Mouse (Mus musculus) large intestine, adult 2 months (tissue): ENCODE measurements around the gene Slc34a2. TPM values are rescaled to one million over a fixed set of nuclear protein-coding genes. Genes with fewer than 3 reads are reported as not detected.
A peak's percentile ranks its signal among the peaks of the same experiment; 100 is the strongest.

Experiments used
- DNase-seq: peaks from one replicate; pipeline ENCODE4 v3.0.0-alpha.2; 2012; ENCODE audit warnings: low read depth, low spot score
- WGBS: fragments of 180-500 bp; shearing (Covaris S2); methylation state at CpG from one replicate; pipeline ENCODE4 v1.1.7; 2018; 5-methylcytosine and 5-hydroxymethylcytosine counted together
- polyA plus RNA-seq: library from polyadenylated mRNA; depleted of rRNA; stranded (reverse); fragments of >200 nt; gene quantifications from 2 replicates; pipeline ENCODE4 v1.2.3, GENCODE M21; 2012

Gene Slc34a2
- polyA plus RNA-seq, 1 experiment: 240 TPM

DNA sequence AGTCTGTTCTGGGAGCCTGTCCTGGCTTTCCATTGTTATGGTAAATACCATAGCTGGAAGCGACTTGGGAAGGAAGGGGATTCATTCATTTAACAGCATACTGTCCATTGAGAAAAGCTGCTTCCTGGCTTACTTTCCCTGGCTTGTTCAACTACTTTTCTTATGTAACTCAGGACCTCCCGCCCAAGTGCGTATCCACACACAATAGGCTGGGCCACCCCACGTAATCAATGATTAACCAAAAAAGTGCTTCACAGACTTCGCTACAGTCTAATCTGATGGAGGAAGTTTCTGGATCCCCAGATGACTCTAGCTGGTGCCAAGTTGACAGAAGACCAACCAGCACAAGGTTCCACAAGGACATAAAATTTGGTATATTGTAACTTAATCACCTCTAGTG is 14.0 kb upstream of the Slc34a2 start:
- 43% methylated on average over 5 of the region's 5 CpGs for WGBS
- no peak for DNase-seq

DNA sequence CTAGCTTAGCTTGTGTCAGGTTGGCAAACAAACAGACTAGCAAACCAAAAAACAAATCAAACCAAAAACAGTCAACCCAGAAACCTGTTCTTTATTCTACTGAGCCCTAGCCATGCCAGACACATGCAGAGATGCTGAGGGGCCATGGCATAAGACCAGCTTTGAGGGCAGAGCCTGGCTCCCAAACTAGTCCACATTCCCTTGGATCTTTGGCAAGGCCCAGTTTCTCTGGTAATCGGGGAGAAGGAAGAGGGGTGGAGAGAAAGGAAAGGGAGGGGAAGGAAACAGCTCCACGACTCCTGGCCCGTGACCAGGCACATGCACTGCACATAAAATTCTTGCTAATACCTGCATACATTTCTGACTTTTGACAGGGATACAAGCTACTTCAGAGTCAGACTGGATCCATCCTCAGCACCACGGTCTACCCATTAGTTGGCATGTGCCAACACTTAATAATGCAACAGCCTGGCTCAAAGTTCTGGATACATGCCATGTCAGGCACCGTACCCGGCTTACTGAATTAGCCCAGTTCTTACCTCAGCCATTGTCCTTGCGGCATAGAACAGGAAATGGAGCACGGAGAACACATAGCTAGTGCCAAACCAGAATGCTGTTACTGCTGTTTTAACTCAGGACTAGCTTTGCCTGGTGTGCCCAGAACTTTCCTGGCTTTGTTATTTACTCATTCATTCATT is 12.5 kb upstream of the Slc34a2 start:
- no peak for DNase-seq
- WGBS: 51% methylated on average over 8 of the region's 8 CpGs

DNA sequence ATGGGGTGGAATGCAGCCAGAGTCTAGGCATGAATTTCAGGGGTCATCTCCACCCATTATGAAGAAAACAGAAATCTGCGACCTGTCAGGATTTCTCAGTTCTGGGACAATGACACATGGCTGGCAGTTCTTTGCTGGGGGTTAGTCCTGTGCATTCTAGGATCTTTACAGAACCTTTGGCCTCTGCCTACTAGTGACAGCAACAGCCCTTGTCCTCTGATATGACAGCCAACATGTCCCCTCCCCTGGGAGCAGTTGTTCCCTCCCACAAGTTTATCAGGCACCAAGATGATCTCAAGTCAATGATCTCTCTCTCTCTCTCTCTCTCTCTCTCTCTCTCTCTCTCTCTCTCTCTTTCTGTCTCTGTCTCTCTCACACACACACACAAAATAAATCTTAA is 6.5 kb upstream of the Slc34a2 start:
- no peak for DNase-seq
- 83% methylated on average over 1 of the region's 1 CpGs for WGBS

GRCm38 (mm10) chr5:53042034-53042748 is 4.3 kb downstream of the Slc34a2 start:
- 21% methylated on average over 5 of the region's 5 CpGs for WGBS
- DNase-seq: no peak

- DNase-seq: no peak
- 35% methylated on average over 8 of the region's 8 CpGs for WGBS
These were observed 5.0 kb downstream of the Slc34a2 start for GRCm38 (mm10) chr5:53042771-53043371.

- WGBS: 8% methylated on average over 1 of the region's 1 CpGs
These were observed 5.8 kb downstream of the Slc34a2 start for GRCm38 (mm10) chr5:53043716-53044115.

DNA sequence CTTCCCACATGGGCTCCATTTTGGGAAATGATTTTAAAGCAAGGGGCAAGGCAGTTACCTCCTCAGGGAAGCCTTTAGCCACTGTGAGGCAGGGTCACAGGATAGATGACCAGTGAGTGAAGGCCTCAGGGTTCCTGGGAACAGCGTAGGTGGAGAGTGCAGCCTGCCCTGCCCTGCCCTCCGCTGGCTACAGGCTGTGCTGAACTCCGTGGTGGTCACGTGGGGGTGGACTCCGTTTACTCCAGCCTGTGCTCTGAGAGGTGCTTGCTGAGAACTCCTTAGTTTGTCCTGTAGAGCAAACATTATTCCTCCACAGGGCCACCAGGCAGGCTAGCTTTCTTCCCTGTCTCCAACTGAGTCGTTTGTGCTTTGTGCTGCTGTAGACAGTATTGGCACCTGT is 10.1 kb downstream of the Slc34a2 start:
- no peak for DNase-seq
- WGBS: 56% methylated on average over 6 of the region's 6 CpGs

More at GRCm38 (mm10) chr5:53043716-53044115, 5.8 kb downstream of the Slc34a2 start:
- no peak for DNase-seq

DNA sequence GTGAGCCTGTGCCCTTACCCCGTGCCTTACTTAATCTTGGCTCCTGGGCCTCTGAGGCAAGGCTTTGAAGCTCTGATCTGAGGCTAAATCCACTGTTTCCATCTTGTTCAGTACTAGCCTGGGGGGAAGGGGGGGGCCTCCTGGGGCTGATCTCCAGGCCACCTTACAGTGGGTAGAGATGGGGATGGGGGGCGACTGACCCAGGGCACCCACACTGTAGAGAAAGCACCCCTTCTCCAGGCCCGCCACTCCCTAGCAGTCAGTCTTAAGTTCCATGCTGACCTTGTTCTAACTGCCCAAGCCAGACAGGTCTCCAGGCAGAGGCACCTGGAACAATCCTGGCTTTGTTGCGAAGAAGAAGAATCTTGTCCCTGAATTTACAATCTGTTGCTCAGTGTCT is 10.7 kb downstream of the Slc34a2 start:
- DNase-seq: no peak
- 54% methylated on average over 4 of the region's 4 CpGs for WGBS

- no peak for DNase-seq
- 2% methylated on average over 39 of the region's 39 CpGs for WGBS
These were observed 11.2 kb downstream of the Slc34a2 start for GRCm38 (mm10) chr5:53049046-53049445.

DNA sequence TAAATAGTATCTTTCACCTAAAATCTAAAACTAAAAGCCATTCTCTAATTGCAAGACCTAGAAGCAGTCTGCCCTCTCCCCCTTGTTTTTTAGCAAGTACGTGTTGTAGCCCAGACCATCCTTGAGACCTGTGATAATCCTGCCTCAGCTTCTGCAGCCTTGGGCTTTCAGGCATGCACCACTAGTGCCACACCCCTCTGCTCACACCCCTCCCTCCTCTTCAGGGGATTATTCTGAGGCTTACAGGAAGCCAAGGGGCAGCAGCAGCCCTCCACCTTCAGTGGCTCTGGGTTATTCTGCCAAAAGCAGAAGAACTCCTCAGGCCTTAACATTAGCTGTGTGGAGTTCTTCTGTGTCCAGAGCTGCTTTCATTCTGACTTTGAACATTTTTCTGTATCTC is 13.1 kb downstream of the Slc34a2 start:
- no peak for DNase-seq
- 86% methylated on average over 1 of the region's 1 CpGs for WGBS

DNA sequence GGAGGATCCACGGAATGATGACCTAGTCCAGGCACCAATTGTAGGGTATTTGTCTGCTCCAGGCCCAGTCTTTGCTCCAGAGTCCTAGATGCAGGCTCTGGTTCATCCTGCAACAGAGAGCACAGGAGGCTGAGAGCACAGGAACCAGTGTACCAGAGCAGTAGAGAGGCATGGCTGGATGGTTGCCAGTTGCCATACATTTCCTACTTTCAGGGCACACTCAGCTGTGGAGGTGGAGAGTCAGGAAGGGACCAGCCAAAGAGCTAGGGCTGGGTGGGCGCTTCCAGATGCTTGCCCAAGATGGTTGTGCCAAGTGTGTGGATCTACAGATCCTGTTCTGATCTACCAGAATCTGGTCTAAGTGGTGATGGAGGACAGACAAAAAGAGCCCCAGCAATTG is 15.4 kb downstream of the Slc34a2 start:
- WGBS: 81% methylated on average over 2 of the region's 2 CpGs
- DNase-seq: no peak

DNA sequence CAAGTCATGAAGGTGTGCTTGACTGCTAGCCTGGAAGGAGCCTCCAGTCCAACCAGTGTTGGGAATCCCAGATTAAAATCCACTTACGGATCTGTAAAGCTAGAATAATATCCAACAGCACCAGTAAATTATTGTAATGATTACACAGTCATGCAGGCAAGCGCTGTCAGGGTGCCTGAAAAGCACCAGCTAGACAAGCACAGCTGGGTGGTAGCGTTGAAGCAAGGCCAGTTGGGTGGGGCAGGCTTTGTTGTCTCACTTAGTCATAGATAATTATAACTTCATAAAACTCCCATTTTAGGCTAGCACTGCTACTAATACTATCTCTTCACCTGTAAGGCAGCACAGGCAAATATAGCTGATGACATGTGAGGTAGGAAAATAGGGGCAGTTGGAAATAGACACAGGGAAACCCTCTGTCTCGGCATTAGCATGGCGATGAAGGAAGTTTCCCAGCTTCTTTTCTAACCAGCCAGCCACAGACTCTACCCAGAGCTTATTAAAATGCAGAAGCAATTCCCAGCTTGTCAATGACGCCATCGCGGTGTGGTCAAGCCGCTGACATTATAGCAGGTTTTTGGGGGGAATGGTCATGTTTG is 23.8 kb downstream of the Slc34a2 start:
- 57% methylated on average over 9 of the region's 9 CpGs for WGBS
- no peak for DNase-seq

GRCm38 (mm10) chr5:53074553-53074952 is 36.7 kb downstream of the Slc34a2 start:
- DNase-seq: peak; percentile 57
- 22% methylated on average over 6 of the region's 6 CpGs for WGBS

DNA sequence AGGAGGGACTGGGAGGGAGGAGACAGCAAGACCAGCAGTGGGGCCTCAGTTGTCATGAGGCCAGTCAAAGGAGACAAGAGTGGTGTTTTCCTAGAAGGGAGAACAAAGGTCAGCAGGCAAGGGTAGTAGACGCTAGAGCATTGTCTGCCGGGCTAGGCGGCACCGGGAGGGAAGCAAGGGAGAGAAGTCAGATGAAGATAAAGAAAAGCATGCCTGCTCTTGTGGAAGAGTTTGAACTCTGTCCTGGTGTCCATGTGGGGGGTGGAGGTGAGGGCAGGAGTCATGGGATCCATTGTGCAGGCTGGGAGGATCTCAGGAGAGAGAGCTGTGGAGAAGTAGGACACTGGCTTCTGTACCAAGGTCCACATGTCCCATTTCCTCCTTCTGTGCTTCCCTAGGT is 40.6 kb downstream of the Slc34a2 start:
- no peak for DNase-seq
- 30% methylated on average over 4 of the region's 4 CpGs for WGBS

GRCm38 (mm10) chr5:53087452-53087851 is 49.6 kb downstream of the Slc34a2 start:
- WGBS: 85% methylated on average over 7 of the region's 7 CpGs
- no peak for DNase-seq

GRCm38 (mm10) chr5:53091331-53091730 is 53.5 kb downstream of the Slc34a2 start:
- 79% methylated on average over 3 of the region's 3 CpGs for WGBS
- DNase-seq: no peak

DNA sequence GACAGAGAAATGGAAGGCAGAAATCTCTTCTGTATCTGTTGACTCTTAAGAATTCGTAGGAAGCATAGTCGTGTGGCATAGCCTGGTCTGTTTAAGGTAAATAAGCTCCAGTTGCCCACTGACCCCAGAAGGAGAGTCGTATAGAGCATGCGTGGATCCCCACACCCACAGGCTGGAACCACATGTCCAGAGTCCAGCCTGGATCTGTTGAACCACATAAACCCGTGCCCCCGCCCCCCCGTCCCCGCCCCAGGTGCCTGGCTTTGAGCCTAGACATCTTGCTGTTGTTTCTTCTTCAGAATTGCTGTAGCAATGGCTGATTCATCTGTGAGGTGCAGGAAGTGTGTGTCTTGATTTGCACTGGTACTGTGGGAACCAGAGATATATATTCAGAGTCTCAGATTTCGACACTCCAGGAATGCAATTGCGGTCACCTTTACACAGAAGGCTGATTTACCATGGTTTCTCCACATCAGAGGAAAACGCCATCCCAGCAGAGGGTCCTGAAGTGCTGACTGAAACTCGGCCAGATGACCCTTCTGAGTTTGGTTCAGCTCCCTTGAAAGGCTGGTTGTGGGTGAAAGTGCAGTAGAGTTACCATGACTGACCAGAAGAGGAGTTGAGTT is 64.1 kb downstream of the Slc34a2 start:
- no peak for DNase-seq

DNA sequence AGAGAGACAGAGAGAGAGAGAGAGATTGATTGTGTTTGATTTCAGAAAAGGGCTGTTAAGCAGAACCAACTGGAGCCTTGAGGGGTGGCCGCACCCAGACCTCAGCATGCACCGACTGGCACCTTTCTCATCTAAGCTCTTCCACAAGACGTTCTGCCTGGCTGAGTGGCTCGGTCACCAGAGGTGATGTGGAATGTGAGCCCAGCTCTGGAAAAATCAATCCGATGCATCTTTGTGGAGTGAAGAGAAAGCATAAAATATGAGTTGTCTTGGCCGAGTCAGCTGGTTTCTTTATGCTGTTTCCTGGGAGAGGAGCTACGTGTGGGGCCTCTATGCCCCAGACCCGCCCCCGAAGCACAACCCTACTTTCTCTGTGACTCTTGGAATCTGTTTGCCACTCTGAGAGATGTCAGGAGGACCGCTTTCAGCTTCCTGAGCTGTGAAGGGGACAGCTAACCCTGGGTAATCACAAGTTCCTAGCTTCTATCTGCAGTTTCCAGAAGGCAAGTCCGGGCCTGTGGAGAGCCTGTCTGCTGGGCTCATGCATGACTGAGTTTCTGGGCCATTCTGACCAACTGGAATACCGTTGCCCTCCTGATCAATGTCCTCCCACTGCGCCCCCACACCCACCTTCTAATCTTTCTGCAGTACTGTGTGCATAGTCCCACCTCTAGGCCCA is 66.4 kb downstream of the Slc34a2 start:
- 63% methylated on average over 13 of the region's 13 CpGs for WGBS

More for the DNA sequence above, 64.1 kb downstream of the Slc34a2 start:
- 28% methylated on average over 12 of the region's 12 CpGs for WGBS

DNA sequence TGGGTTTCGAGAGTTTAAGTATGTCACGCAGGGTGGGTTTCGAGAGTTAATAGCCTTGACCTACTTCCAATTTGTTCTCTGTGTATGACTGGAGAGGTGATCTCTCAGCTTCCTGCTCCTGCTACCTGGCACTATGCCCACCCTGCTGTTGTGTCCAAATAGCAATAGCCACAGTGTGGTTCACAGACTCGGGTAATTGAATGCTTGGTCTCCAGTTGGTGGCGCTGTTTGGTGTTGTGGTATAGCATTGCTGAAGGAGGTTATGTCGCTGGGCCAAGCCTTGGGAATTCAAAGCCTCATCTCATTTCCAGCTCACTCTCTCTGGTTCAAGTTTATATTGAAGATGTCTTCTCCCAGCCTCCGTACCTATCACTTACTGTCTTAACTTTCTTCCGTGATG is 67.8 kb downstream of the Slc34a2 start:
- WGBS: 64% methylated on average over 8 of the region's 8 CpGs

More for the DNA sequence above, 66.4 kb downstream of the Slc34a2 start:
- no peak for DNase-seq

More for the DNA sequence above, 67.8 kb downstream of the Slc34a2 start:
- no peak for DNase-seq
